Mouse (Mus musculus) brain, adult 2 months (tissue): ENCODE data around the gene Sdsl.

Source experiments
- DNase-seq: peaks from one replicate; pipeline ENCODE4 v3.0.0; 2011; ENCODE audit warnings: low read depth, low spot score

The Sdsl gene

GRCm38 (mm10) chr5:120429692-120430091 lies 42.9 kb downstream of the Sdsl start:
- DNase-seq: no peak

GRCm38 (mm10) chr5:120428990-120429389 lies 43.6 kb downstream of the Sdsl start:
- no peak for DNase-seq

GRCm38 (mm10) chr5:120428189-120428838 lies 44.3 kb downstream of the Sdsl start:
- no peak for DNase-seq

- DNase-seq: no peak
Observed at GRCm38 (mm10) chr5:120427451-120427938, 45.1 kb downstream of the Sdsl start.

- DNase-seq: no peak
Observed at GRCm38 (mm10) chr5:120426572-120426971, 46.0 kb downstream of the Sdsl start.

GRCm38 (mm10) chr5:120425711-120426110 lies 46.9 kb downstream of the Sdsl start:
- no peak for DNase-seq

- no peak for DNase-seq
Observed at GRCm38 (mm10) chr5:120424657-120425056, 48.0 kb downstream of the Sdsl start.

- DNase-seq: no peak
Observed at GRCm38 (mm10) chr5:120424039-120424438, 48.6 kb downstream of the Sdsl start.

- peak; percentile 65 for DNase-seq
Observed at GRCm38 (mm10) chr5:120420106-120420505, 52.5 kb downstream of the Sdsl start.

GRCm38 (mm10) chr5:120413436-120413835 lies 59.2 kb downstream of the Sdsl start:
- DNase-seq: no peak

- DNase-seq: peak; percentile 73
Observed at GRCm38 (mm10) chr5:120409385-120410378, 62.9 kb downstream of the Sdsl start.

- no peak for DNase-seq
Observed at GRCm38 (mm10) chr5:120408933-120409332, 63.7 kb downstream of the Sdsl start.
